Mouse (Mus musculus): ENCODE measurements at regions not wholly inside any gene's neighbourhood (a gene's known extent, or its start where the extent isn't known, plus 50 kb on each side); places are given as distances from the start of the nearest gene placed in this dataset.

DNA sequence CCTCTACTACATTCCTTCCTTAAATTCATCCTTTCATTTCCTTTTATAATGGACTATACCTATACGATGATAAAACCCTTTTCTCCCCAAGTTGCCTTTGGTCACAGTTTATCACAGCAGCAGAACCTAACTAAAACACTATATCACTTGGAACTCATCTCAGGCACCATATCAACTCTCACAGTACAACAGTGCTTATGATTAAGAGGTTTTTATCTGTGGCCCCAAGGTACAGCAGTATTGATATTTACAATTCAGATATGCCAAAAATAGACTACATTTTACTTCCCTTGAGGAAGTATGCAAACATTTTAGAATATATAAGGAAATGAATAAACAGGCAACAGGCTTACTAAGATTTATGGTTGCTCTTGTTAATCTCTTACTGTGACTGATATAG is 251.4 kb upstream of the Mef2c start:
- 93% methylated on average over 1 of the region's 1 CpGs for WGBS
- H3K36me3 ChIP-seq (ENCODE audit: control insufficient read depth, insufficient read depth, low read length) = no peaks in the 10 kb centered on the region
- DNase-seq = no peak

DNA sequence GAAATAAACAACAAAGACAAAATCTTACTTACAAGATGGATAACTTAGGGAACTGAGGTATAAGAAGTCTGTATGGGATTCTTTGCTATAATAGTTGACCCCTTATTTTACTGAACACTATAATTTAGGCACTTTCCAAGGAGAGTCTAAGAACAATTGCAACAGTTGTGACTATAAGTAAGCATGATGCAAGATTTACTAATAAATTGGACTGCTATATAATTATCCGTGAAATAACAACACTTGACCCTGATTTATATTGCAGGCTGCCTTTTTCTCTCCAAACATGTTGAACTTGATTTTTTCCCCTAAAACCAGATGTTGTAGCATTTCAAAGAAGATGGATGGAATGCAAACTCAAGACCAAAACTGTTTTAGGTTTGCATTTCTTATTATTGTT is 237.2 kb upstream of the Mef2c start:
- no peak overlapping the region for H3K9ac ChIP-seq (replicated peaks; ENCODE audit: low read length)

More for the DNA sequence above, 251.4 kb upstream of the Mef2c start:
- H3K9me3 ChIP-seq (ENCODE audit: control insufficient read depth, low read length) = no peaks in the 10 kb centered on the region
- no peaks in the 10 kb centered on the region for H3K27me3 ChIP-seq (ENCODE audit: control insufficient read depth, insufficient read depth, low read length)
- H3K9ac ChIP-seq (replicated peaks; ENCODE audit: low read length) = no peak overlapping the region
- no peak for ATAC-seq (ENCODE audit: low FRiP score, low TSS enrichment)
- H3K27ac ChIP-seq (replicated peaks; ENCODE audit: low read depth, low read length) = no peak overlapping the region
- no peak overlapping the region for H3K4me2 ChIP-seq (ENCODE audit: low read length)
- H3K4me3 ChIP-seq (replicated peaks; ENCODE audit: low read depth, low read length) = no peak overlapping the region
- no peaks in the 10 kb centered on the region for H3K4me1 ChIP-seq (ENCODE audit: control insufficient read depth, insufficient read depth, low read length)

DNA sequence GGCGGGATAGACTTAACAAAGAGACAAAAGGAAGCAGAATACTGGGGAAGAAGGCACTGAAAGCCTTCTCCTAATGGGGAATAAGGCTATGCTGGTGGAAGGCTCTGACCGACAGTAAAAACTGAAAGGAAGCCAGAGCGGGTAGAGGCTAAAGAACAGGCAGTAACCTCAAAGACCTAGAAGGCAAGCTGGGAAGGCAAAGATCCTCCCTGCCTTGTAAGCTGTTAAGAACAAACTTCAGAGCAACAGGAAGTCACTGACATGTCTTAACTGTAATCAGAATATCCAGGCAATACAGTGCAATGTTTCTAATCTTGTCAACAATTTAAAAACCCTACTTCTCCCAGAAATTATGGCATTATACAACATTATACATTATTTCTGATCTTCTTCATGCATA is 235.2 kb upstream of the Mef2c start:
- H3K27me3 ChIP-seq (ENCODE audit: control insufficient read depth, insufficient read depth, low read length) = no peaks in the 10 kb centered on the region
- WGBS = 92% methylated on average over 3 of the region's 3 CpGs
- H3K4me3 ChIP-seq (replicated peaks; ENCODE audit: low read depth, low read length) = no peak overlapping the region
- no peaks in the 10 kb centered on the region for H3K9me3 ChIP-seq (ENCODE audit: control insufficient read depth, low read length)
- no peak overlapping the region for H3K27ac ChIP-seq (replicated peaks; ENCODE audit: low read depth, low read length)
- H3K9ac ChIP-seq (replicated peaks; ENCODE audit: low read length) = no peak overlapping the region
- no peaks in the 10 kb centered on the region for H3K36me3 ChIP-seq (ENCODE audit: control insufficient read depth, insufficient read depth, low read length)
- H3K4me1 ChIP-seq (ENCODE audit: control insufficient read depth, insufficient read depth, low read length) = no peaks in the 10 kb centered on the region
- H3K4me2 ChIP-seq (ENCODE audit: low read length) = no peak overlapping the region
- DNase-seq (no peak), ATAC-seq (ENCODE audit: low FRiP score, low TSS enrichment) (no peak)

More for the DNA sequence above, 237.2 kb upstream of the Mef2c start:
- DNase-seq = no peak
- Histone ChIP-seq H3K9me3 (ENCODE audit: control insufficient read depth, low read length) (no peaks in the 10 kb centered on the region), H3K4me3 (replicated peaks; ENCODE audit: low read depth, low read length) (no peak overlapping the region), H3K4me2 (ENCODE audit: low read length) (no peak overlapping the region), H3K36me3 (ENCODE audit: control insufficient read depth, insufficient read depth, low read length) (no peaks in the 10 kb centered on the region), H3K4me1 (ENCODE audit: control insufficient read depth, insufficient read depth, low read length) (no peaks in the 10 kb centered on the region), H3K27me3 (ENCODE audit: control insufficient read depth, insufficient read depth, low read length) (no peaks in the 10 kb centered on the region), H3K27ac (replicated peaks; ENCODE audit: low read depth, low read length) (no peak overlapping the region)
- ATAC-seq (ENCODE audit: low FRiP score, low TSS enrichment) = no peak
- 96% methylated on average over 1 of the region's 1 CpGs for WGBS

DNA sequence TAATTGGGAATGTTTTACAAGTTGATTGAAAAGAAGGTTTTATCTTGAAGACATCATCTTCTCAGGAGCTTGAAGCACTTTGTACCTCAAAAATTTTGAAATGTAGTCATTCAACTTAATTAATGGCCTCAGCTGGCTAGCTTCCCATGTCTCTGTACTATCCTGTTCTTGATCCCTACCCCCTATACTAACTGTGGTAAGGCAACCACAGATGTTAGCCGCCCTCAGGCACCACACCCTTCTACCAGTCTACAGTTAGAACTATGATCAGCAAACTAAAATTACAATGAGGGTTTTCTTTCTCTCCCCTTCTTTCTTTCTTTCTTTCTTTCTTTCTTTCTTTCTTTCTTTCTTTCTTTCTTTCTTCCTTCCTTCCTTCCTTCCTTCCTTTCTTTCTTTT is 225.1 kb upstream of the Mef2c start:
- ATAC-seq (ENCODE audit: low FRiP score, low TSS enrichment) (no peak), DNase-seq (no peak)
- no peaks in the 10 kb centered on the region for H3K9me3 ChIP-seq (ENCODE audit: control insufficient read depth, low read length)
- H3K27me3 ChIP-seq (ENCODE audit: control insufficient read depth, insufficient read depth, low read length) = no peaks in the 10 kb centered on the region
- no peak overlapping the region for H3K27ac ChIP-seq (replicated peaks; ENCODE audit: low read depth, low read length)
- no peaks in the 10 kb centered on the region for H3K36me3 ChIP-seq (ENCODE audit: control insufficient read depth, insufficient read depth, low read length)
- H3K4me1 ChIP-seq (ENCODE audit: control insufficient read depth, insufficient read depth, low read length) = no peaks in the 10 kb centered on the region
- H3K4me3 ChIP-seq (replicated peaks; ENCODE audit: low read depth, low read length) = no peak overlapping the region
- no peak overlapping the region for H3K9ac ChIP-seq (replicated peaks; ENCODE audit: low read length)
- no peak overlapping the region for H3K4me2 ChIP-seq (ENCODE audit: low read length)
- 92% methylated on average over 1 of the region's 1 CpGs for WGBS

DNA sequence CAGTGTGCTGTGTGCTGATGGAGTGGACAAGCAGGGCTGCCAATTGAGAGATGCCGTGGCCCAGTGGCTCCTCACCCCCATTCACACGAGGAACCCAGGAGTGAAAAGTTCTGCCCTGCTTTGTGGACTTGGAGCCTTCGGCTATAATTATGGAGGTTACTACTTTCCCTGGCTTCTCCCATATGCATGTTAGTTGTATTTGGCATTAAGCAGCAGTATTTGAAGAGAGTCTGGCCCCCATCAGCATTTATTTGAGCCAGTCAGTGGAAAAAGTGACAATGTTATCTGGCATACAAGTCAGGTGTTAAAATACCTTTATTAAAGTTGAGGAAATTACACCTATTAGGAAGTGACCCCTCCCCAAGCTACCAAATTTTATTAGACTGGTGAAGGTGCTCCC is 196.1 kb upstream of the Mef2c start:
- no peaks in the 10 kb centered on the region for H3K36me3 ChIP-seq (ENCODE audit: control insufficient read depth, insufficient read depth, low read length)
- no peaks in the 10 kb centered on the region for H3K27me3 ChIP-seq (ENCODE audit: control insufficient read depth, insufficient read depth, low read length)
- 78% methylated on average over 3 of the region's 3 CpGs for WGBS
- no peaks in the 10 kb centered on the region for H3K9me3 ChIP-seq (ENCODE audit: control insufficient read depth, low read length)
- no peak overlapping the region for H3K27ac ChIP-seq (replicated peaks; ENCODE audit: low read depth, low read length)
- no peak overlapping the region for H3K4me3 ChIP-seq (replicated peaks; ENCODE audit: low read depth, low read length)
- no peaks in the 10 kb centered on the region for H3K4me1 ChIP-seq (ENCODE audit: control insufficient read depth, insufficient read depth, low read length)
- H3K9ac ChIP-seq (replicated peaks; ENCODE audit: low read length) = no peak overlapping the region
- no peak overlapping the region for H3K4me2 ChIP-seq (ENCODE audit: low read length)
- DNase-seq = no peak
- no peak for ATAC-seq (ENCODE audit: low FRiP score, low TSS enrichment)

DNA sequence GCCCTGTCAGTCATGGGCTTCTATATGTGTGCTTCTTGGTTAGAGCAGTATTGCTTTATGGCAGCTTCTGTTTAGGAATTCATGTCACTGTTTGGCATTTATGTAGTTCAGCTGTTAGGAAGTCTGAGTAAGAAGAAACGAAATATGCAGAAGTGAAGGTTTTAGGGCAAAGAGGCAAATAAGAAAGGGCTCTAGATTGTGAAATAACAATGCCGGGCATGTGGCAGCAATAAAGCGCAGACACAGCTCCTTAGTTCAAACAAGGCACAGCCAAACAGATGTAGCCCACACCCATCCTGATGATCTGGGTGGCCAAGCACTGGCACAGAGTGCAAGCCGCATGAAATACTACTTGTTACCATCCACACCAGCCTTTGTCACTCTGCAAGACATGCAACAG is 175.3 kb upstream of the Mef2c start:
- no peak for DNase-seq
- Histone ChIP-seq H3K4me2 (ENCODE audit: low read length) (no peak overlapping the region), H3K4me1 (ENCODE audit: control insufficient read depth, insufficient read depth, low read length) (no peaks in the 10 kb centered on the region), H3K27me3 (ENCODE audit: control insufficient read depth, insufficient read depth, low read length) (no peaks in the 10 kb centered on the region), H3K27ac (replicated peaks; ENCODE audit: low read depth, low read length) (no peak overlapping the region), H3K9me3 (ENCODE audit: control insufficient read depth, low read length) (no peaks in the 10 kb centered on the region), H3K4me3 (replicated peaks; ENCODE audit: low read depth, low read length) (no peak overlapping the region), H3K9ac (replicated peaks; ENCODE audit: low read length) (no peak overlapping the region), H3K36me3 (ENCODE audit: control insufficient read depth, insufficient read depth, low read length) (no peaks in the 10 kb centered on the region)
- no peak for ATAC-seq (ENCODE audit: low FRiP score, low TSS enrichment)
- 61% methylated on average over 4 of the region's 4 CpGs for WGBS

DNA sequence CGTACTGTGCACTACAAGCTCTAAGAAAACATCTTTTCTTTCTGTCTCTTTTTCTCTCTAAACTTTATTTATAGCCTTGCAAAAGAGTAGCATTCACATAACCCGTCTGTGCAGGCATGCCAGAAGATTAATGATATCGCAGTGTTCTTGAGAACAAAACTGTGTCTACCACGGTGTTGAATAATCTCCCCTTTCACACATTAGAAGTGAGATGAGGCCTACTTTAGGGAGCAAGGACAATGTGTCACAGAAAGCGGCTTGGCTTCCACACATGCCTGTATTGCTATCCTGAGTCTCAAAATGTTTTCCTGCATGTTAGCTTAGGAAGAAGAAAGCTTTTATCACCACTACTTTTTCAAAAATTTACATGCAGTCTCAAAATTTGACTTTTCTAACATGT is 170.1 kb upstream of the Mef2c start:
- ATAC-seq (ENCODE audit: low FRiP score, low TSS enrichment) (no peak), DNase-seq (no peak)
- Histone ChIP-seq H3K9ac (replicated peaks; ENCODE audit: low read length) (no peak overlapping the region), H3K4me2 (ENCODE audit: low read length) (no peak overlapping the region), H3K36me3 (ENCODE audit: control insufficient read depth, insufficient read depth, low read length) (no peaks in the 10 kb centered on the region), H3K27ac (replicated peaks; ENCODE audit: low read depth, low read length) (no peak overlapping the region), H3K27me3 (ENCODE audit: control insufficient read depth, insufficient read depth, low read length) (no peaks in the 10 kb centered on the region), H3K4me1 (ENCODE audit: control insufficient read depth, insufficient read depth, low read length) (no peaks in the 10 kb centered on the region), H3K4me3 (replicated peaks; ENCODE audit: low read depth, low read length) (no peak overlapping the region), H3K9me3 (ENCODE audit: control insufficient read depth, low read length) (no peaks in the 10 kb centered on the region)
- WGBS = 37% methylated on average over 5 of the region's 5 CpGs

DNA sequence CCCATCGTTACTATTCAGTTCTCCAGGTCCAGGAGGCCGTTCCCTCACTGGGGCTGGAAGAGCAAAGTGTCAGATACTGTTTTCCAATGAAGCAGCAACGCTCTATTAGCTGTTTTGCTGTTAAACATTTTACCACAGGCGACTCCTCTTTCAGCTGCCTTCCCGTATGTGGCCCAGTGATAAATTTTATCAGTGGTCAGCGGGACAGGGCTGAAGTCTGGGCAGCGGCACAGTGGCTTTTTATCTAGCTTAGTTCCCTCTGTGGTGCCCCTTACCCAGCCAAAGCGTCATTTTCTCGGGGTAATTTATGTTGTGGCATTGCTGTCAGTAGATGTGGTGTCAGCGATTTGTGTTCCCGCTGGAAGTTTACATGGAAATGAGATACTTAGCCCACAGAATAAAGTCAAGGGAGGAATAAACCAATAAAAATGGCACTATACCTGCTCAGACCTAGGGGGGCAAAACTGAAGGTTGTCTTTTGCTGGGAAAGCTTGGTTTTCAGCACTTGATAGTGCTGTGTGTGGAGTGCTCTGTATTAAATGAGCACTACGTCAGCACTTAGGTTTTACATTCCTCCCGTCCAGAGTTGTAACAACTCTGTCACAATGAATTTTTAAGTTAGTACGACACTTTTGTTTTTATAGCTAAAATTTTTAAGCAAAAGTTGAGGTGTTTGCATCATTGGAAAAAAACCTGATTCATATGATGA is 159.1 kb upstream of the Mef2c start:
- Histone ChIP-seq H3K4me1 (ENCODE audit: control insufficient read depth, insufficient read depth, low read length) (no peaks in the 10 kb centered on the region), H3K27me3 (ENCODE audit: control insufficient read depth, insufficient read depth, low read length) (no peaks in the 10 kb centered on the region), H3K36me3 (ENCODE audit: control insufficient read depth, insufficient read depth, low read length) (no peaks in the 10 kb centered on the region), H3K9ac (replicated peaks; ENCODE audit: low read length) (no peak overlapping the region), H3K4me2 (ENCODE audit: low read length) (no peak overlapping the region), H3K4me3 (replicated peaks; ENCODE audit: low read depth, low read length) (no peak overlapping the region), H3K27ac (replicated peaks; ENCODE audit: low read depth, low read length) (no peak overlapping the region), H3K9me3 (ENCODE audit: control insufficient read depth, low read length) (no peaks in the 10 kb centered on the region)
- DNase-seq (no peak), ATAC-seq (ENCODE audit: low FRiP score, low TSS enrichment) (no peak)
- 89% methylated on average over 14 of the region's 14 CpGs for WGBS

DNA sequence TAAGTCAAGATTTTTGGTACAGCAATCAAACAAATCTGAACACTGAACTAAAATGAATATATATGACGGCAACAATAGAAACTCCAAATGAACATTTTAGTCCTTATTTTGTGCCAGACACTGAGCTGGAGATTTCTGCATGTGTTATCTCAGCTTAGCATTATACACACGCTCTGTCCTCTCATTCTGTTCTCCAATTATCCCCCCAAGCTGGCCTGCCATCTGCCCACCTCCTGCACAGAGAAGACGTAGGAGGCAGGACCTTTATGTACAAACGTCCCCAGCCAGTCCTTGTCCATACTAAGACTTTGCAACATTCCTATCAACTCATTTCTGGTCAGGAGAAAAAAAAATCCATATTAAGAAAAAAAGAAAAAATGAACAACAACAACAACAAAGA is 148.5 kb upstream of the Mef2c start:
- H3K27ac ChIP-seq (replicated peaks; ENCODE audit: low read depth, low read length) = no peak overlapping the region
- no peaks in the 10 kb centered on the region for H3K27me3 ChIP-seq (ENCODE audit: control insufficient read depth, insufficient read depth, low read length)
- no peaks in the 10 kb centered on the region for H3K9me3 ChIP-seq (ENCODE audit: control insufficient read depth, low read length)
- H3K36me3 ChIP-seq (ENCODE audit: control insufficient read depth, insufficient read depth, low read length) = no peaks in the 10 kb centered on the region
- ATAC-seq (ENCODE audit: low FRiP score, low TSS enrichment) (no peak), DNase-seq (no peak)
- H3K4me1 ChIP-seq (ENCODE audit: control insufficient read depth, insufficient read depth, low read length) = no peaks in the 10 kb centered on the region
- no peak overlapping the region for H3K9ac ChIP-seq (replicated peaks; ENCODE audit: low read length)
- WGBS = 84% methylated on average over 4 of the region's 4 CpGs
- H3K4me2 ChIP-seq (ENCODE audit: low read length) = no peak overlapping the region
- H3K4me3 ChIP-seq (replicated peaks; ENCODE audit: low read depth, low read length) = no peak overlapping the region

All from midbrain, embryonic 14.5 days (tissue).